Mouse (Mus musculus): Measurements from ENCODE around the gene Usp50. TPM values are rescaled to one million over a fixed set of nuclear protein-coding genes. Genes with fewer than 3 reads are reported as not detected.

The Usp50 gene
- polyA plus RNA-seq, 1 experiment, result 0.23 TPM

DNA sequence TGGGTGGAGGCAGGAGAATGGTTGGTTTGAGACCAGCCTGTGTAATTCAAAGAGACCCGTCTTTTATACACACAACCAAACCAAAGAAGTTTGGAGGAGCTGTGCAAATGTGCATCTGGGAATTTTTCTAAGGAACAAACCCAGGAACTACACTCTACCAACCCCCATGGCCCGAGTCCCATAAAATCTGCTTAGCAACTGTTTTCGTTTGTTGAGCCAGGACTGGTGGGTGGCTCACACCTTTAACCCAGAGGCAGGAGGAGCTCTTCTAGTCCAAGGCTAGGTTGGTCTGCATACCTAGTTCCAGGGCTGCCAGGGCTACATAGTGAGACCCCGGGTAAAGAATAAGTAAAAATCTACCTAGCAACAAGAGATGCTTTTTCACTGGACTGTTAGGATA, 7.3 kb downstream of the Usp50 start:
- no peak overlapping the region for H3K4me3 ChIP-seq (ENCODE audit: extremely low read depth, insufficient read depth, insufficient read length)
- no peak overlapping the region for H3K27ac ChIP-seq (ENCODE audit: insufficient read depth, low read length)
- no peak for DNase-seq (ENCODE audit: low read depth in 1 of 2, low spot score in 2 of 2)
- no peaks in the 10 kb centered on the region for H3K36me3 ChIP-seq (ENCODE audit: control insufficient read depth, insufficient read depth, low read length)
- H3K27me3 ChIP-seq (ENCODE audit: control insufficient read depth, insufficient read depth, low read length), result no peaks in the 10 kb centered on the region
- 80% methylated on average over 4 of the region's 4 CpGs for WGBS
- H3K4me1 ChIP-seq (ENCODE audit: control insufficient read depth, insufficient read depth, insufficient read length), result no peaks in the 10 kb centered on the region
- no peak for TF ChIP-seq CTCF (IDR thresholded peaks at IDR 0.05; ENCODE audit: extremely low read depth, insufficient read depth, insufficient read length, insufficient replicate concordance)
- no peak for TF ChIP-seq POLR2A (IDR thresholded peaks at IDR 0.05; ENCODE audit: low read depth, low read length)

DNA sequence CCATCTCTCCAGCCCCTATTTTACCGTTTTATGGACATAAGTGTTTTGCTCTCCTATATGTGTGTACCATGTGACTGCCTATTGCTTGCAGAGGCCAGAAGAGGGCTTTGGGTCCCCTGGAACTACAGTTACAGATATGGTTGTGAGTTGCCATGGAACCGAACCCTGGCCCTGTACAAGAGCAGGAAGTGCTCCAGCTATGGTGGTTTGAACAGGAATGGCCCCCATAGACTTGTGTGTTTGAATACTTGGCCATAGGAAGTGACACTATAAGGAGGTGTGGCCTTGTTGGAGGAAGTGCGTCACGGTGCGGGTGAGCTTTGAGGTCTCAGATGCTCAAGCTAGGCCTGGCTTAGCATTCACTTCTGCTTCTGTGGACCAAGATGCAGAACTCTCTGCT, 11.1 kb downstream of the Usp50 start:
- no peak overlapping the region for H3K27ac ChIP-seq (ENCODE audit: insufficient read depth, low read length)
- WGBS, result 82% methylated on average over 5 of the region's 5 CpGs
- H3K4me3 ChIP-seq (ENCODE audit: extremely low read depth, insufficient read depth, insufficient read length), result no peak overlapping the region
- TF ChIP-seq CTCF (IDR thresholded peaks at IDR 0.05; ENCODE audit: extremely low read depth, insufficient read depth, insufficient read length, insufficient replicate concordance), result no peak
- TF ChIP-seq POLR2A (IDR thresholded peaks at IDR 0.05; ENCODE audit: low read depth, low read length), result no peak
- H3K27me3 ChIP-seq (ENCODE audit: control insufficient read depth, insufficient read depth, low read length), result no peaks in the 10 kb centered on the region
- DNase-seq (ENCODE audit: low read depth in 1 of 2, low spot score in 2 of 2), result no peak
- H3K36me3 ChIP-seq (ENCODE audit: control insufficient read depth, insufficient read depth, low read length), result no peaks in the 10 kb centered on the region
- no peaks in the 10 kb centered on the region for H3K4me1 ChIP-seq (ENCODE audit: control insufficient read depth, insufficient read depth, insufficient read length)

- Histone ChIP-seq H3K27me3 (ENCODE audit: control insufficient read depth, insufficient read depth, low read length) (no peaks in the 10 kb centered on the region), H3K4me3 (ENCODE audit: extremely low read depth, insufficient read depth, insufficient read length) (no peak overlapping the region), H3K4me1 (ENCODE audit: control insufficient read depth, insufficient read depth, insufficient read length) (no peaks in the 10 kb centered on the region), H3K36me3 (ENCODE audit: control insufficient read depth, insufficient read depth, low read length) (no peaks in the 10 kb centered on the region), H3K27ac (ENCODE audit: insufficient read depth, low read length) (no peak overlapping the region)
- 57% methylated on average over 19 of the region's 19 CpGs for WGBS
- DNase-seq (ENCODE audit: low read depth in 1 of 2, low spot score in 2 of 2), result no peak
- TF ChIP-seq CTCF (IDR thresholded peaks at IDR 0.05; ENCODE audit: extremely low read depth, insufficient read depth, insufficient read length, insufficient replicate concordance), result no peak
- no peak for TF ChIP-seq POLR2A (IDR thresholded peaks at IDR 0.05; ENCODE audit: low read depth, low read length)
These were observed 13.7 kb downstream of the Usp50 start for GRCm38 (mm10) chr2:126769431-126770181.

GRCm38 (mm10) chr2:126768194-126768593, 15.1 kb downstream of the Usp50 start:
- H3K4me3 ChIP-seq (ENCODE audit: extremely low read depth, insufficient read depth, insufficient read length), result no peak overlapping the region
- no peaks in the 10 kb centered on the region for H3K4me1 ChIP-seq (ENCODE audit: control insufficient read depth, insufficient read depth, insufficient read length)
- DNase-seq (ENCODE audit: low read depth in 1 of 2, low spot score in 2 of 2), result no peak
- 82% methylated on average over 4 of the region's 4 CpGs for WGBS
- H3K27me3 ChIP-seq (ENCODE audit: control insufficient read depth, insufficient read depth, low read length), result no peaks in the 10 kb centered on the region
- no peak overlapping the region for H3K27ac ChIP-seq (ENCODE audit: insufficient read depth, low read length)
- TF ChIP-seq POLR2A (IDR thresholded peaks at IDR 0.05; ENCODE audit: low read depth, low read length) (no peak), CTCF (IDR thresholded peaks at IDR 0.05; ENCODE audit: extremely low read depth, insufficient read depth, insufficient read length, insufficient replicate concordance) (no peak)
- 0 out of 2 replicates have a peak, but pooled peaks cover 1% of the 10 kb centered on the region for H3K36me3 ChIP-seq (ENCODE audit: control insufficient read depth, insufficient read depth, low read length)

DNA sequence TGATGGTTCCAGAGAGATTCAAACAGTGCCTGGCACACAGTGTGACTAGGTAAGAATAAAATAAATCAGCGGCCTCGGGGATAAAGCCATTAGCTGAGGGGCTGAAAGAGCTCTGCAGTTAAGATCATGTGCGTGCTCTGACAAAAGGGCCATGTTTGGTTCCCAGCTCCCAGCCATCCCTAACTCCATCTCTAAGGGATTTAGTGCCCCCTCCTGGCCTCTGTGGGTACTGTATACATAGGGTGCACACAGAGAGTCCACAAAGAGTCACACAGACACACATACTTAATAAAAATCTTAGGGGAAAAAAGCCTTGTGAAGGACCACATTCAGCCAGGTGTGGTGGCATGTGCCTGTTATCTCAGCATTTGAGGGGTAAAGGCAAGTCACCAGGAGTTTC, 15.7 kb downstream of the Usp50 start:
- 96% methylated on average over 3 of the region's 3 CpGs for WGBS
- no peak for DNase-seq (ENCODE audit: low read depth in 1 of 2, low spot score in 2 of 2)
- TF ChIP-seq POLR2A (IDR thresholded peaks at IDR 0.05; ENCODE audit: low read depth, low read length) (no peak), CTCF (IDR thresholded peaks at IDR 0.05; ENCODE audit: extremely low read depth, insufficient read depth, insufficient read length, insufficient replicate concordance) (no peak)
- no peaks in the 10 kb centered on the region for H3K27me3 ChIP-seq (ENCODE audit: control insufficient read depth, insufficient read depth, low read length)
- no peak overlapping the region for H3K27ac ChIP-seq (ENCODE audit: insufficient read depth, low read length)
- no peak overlapping the region for H3K4me3 ChIP-seq (ENCODE audit: extremely low read depth, insufficient read depth, insufficient read length)
- 0 out of 2 replicates have a peak, but pooled peaks cover 1% of the 10 kb centered on the region for H3K36me3 ChIP-seq (ENCODE audit: control insufficient read depth, insufficient read depth, low read length)
- no peaks in the 10 kb centered on the region for H3K4me1 ChIP-seq (ENCODE audit: control insufficient read depth, insufficient read depth, insufficient read length)

DNA sequence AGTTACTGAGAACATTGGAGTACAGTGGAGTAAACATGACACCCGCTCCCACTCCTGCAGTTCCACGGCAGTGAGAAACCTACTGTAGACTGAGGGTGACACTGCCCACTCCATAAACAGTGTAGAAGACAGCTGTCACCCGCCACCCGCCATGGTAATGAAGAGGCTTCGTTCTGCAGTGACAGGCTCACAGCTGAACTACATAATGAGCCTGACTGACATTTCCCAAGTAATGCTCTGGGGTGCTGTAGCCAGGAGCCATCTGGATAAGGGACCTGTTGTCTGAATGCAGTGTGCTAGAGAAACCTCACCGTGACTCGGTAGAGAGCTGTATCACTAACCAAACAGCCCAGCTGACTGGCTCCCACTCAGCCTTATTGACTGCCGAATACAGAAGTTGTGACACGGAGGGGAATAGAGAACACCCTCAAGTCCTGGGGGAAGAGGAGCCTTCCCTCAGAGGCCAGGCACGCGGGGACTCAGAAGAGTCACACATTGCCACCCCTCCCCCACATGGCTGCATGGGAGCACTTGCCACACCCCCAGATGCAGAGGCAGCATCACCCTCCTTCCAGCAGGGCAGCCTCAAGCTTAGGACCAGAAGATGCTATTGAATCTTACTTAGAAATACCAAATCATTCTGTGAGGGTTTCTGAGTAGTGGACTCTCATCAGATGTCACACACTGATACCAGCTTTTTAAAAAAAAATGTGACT, 17.2 kb downstream of the Usp50 start:
- H3K4me1 ChIP-seq (ENCODE audit: control insufficient read depth, insufficient read depth, insufficient read length), result no peaks in the 10 kb centered on the region
- TF ChIP-seq POLR2A (IDR thresholded peaks at IDR 0.05; ENCODE audit: low read depth, low read length), result no peak
- no peak for TF ChIP-seq CTCF (IDR thresholded peaks at IDR 0.05; ENCODE audit: extremely low read depth, insufficient read depth, insufficient read length, insufficient replicate concordance)
- no peak for DNase-seq (ENCODE audit: low read depth in 1 of 2, low spot score in 2 of 2)
- no peaks in the 10 kb centered on the region for H3K27me3 ChIP-seq (ENCODE audit: control insufficient read depth, insufficient read depth, low read length)
- 56% methylated on average over 11 of the region's 11 CpGs for WGBS
- H3K36me3 ChIP-seq (ENCODE audit: control insufficient read depth, insufficient read depth, low read length), result peaks cover 4% of the 10 kb centered on the region; the same call in 1 of the 2 replicates
- no peak overlapping the region for H3K4me3 ChIP-seq (ENCODE audit: extremely low read depth, insufficient read depth, insufficient read length)
- H3K27ac ChIP-seq (ENCODE audit: insufficient read depth, low read length), result no peak overlapping the region

GRCm38 (mm10) chr2:126759351-126759750, 23.9 kb downstream of the Usp50 start:
- Histone ChIP-seq H3K27me3 (ENCODE audit: control insufficient read depth, insufficient read depth, low read length) (no peaks in the 10 kb centered on the region), H3K4me3 (ENCODE audit: extremely low read depth, insufficient read depth, insufficient read length) (no peak overlapping the region), H3K36me3 (ENCODE audit: control insufficient read depth, insufficient read depth, low read length) (peaks cover 45% of the 10 kb centered on the region), H3K27ac (ENCODE audit: insufficient read depth, low read length) (no peak overlapping the region), H3K4me1 (ENCODE audit: control insufficient read depth, insufficient read depth, insufficient read length) (no peaks in the 10 kb centered on the region)
- 93% methylated on average over 7 of the region's 7 CpGs for WGBS
- no peak for DNase-seq (ENCODE audit: low read depth in 1 of 2, low spot score in 2 of 2)
- TF ChIP-seq POLR2A (IDR thresholded peaks at IDR 0.05; ENCODE audit: low read depth, low read length) (no peak), CTCF (IDR thresholded peaks at IDR 0.05; ENCODE audit: extremely low read depth, insufficient read depth, insufficient read length, insufficient replicate concordance) (no peak)

All from spleen, adult 2 months (tissue).